Mouse (Mus musculus): ENCODE measurements at regions not wholly inside any gene's neighbourhood (a gene's known extent, or its start where the extent isn't known, plus 50 kb on each side); places are given as distances from the start of the nearest gene placed in this dataset.

DNA sequence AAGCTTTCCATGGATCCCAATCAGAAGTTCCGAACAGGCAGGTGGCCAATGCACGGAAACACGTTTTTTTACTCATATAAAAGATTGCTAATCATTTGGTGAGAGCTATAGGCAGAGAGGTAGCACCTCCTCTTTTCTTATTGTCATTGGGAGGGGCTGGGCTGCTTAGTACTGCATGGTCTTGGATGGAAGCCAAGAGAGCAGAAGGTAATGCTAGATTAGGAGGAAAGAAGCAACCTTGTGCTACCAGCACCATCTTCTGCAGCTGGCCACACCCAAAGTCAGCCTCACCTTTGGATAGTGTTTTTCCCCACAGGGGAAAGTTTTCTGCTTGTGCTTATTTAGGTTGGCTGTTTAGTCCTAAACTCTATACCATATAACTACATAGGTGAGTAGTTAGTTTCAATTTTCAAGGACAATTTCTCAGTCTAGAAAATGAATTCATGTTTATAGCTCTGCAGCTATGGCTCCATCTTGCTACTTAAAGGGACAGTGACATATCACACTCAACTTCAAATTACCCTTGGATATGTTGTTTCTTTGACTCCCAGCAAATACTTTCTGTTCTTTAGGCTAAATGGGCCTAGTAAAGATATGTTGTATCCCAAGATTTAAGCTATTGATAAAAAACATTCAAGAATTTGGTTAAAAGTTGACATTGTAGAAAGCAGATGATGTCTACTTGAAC lies 66.6 kb upstream of the Lcorl start:
- no peak overlapping the region for H3K27ac ChIP-seq (replicated peaks)
- no peak overlapping the region for H3K4me3 ChIP-seq
- no peaks in the 10 kb centered on the region for H3K36me3 ChIP-seq
- peaks cover 10% of the 10 kb centered on the region; the same call in 1 of the 2 replicates for H3K4me1 ChIP-seq
- no peak overlapping the region for H3K9ac ChIP-seq
- 80% methylated on average over 3 of the region's 3 CpGs for WGBS
- H3K27me3 ChIP-seq (replicated peaks): no peaks in the 10 kb centered on the region
- no peak overlapping the region for H3K4me2 ChIP-seq
- H3K9me3 ChIP-seq: no peaks in the 10 kb centered on the region
- ATAC-seq (ENCODE audit: extremely low read depth, insufficient number of reproducible peaks, low FRiP score, low TSS enrichment): no peak

Measured in heart, embryonic 13.5 days (tissue).